Mouse (Mus musculus): ENCODE data around the gene Csf2. TPM values are rescaled to one million over a fixed set of nuclear protein-coding genes. Genes with fewer than 3 reads are reported as not detected.

Csf2 gene
- total RNA-seq, 2 experiments from 2014 or later = not detected

DNA sequence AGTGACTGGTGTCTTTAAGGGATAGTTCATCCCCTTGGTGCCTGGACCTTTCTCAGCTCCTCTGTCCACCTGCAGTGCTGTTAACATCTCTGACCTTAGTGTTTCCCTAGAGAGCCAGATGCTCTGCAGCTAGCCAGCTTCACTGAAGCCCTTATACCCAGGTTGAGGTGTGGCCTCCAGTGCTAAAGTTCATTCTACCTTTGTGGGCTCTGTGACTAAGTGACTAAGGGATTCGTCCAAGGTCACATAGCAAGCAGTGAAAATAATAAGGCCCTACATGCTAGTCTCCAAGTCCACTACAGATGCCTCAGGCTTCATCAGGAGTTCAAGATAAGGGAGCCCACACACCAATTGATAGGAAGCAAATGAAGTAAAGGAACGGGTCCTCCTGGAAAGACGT lies 7.0 kb downstream of the Csf2 start:
- no peak for DNase-seq (ENCODE audit: low spot score)

DNA sequence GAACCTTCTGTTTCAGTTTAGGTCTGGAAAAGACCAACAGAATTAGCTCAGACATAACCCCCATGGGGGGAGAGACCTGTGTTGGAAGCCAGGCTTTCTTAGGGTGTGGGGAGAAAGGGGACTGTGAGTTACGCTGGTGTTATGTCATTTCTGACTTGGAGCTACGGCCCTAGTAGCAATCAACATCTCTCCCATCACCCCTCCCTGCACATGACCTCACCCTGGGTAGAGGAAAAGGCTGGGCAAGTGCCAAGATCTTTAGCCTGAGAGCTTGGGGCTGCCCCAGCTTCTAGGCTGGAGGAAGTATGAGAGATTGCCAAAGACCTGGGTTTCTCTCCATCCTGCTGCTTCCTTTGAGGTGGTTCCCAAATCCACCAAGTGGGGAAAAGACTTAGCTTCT lies 12.5 kb downstream of the Csf2 start:
- peak; percentile 65 for DNase-seq (ENCODE audit: low spot score)

DNA sequence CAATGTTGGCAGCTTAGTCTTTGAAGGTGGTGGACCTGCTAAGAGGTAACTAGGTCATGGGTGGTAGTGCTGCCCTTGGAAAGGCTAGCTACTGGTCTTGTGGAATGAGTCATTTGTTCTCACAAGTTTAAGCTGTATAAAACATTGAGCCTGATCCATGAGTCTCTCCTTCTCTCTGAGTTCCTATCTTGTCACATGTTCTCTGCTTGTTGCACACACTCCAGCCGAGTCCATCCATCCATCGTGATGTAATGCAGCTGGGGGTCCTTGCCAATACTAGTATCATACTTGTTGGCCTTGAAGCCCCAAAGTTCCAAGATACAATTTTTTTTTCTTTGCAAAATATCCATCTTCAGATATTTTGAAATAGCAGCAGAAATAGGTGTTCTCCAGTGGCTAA lies 22.0 kb downstream of the Csf2 start:
- peak; percentile 33 for DNase-seq (ENCODE audit: low spot score)

DNA sequence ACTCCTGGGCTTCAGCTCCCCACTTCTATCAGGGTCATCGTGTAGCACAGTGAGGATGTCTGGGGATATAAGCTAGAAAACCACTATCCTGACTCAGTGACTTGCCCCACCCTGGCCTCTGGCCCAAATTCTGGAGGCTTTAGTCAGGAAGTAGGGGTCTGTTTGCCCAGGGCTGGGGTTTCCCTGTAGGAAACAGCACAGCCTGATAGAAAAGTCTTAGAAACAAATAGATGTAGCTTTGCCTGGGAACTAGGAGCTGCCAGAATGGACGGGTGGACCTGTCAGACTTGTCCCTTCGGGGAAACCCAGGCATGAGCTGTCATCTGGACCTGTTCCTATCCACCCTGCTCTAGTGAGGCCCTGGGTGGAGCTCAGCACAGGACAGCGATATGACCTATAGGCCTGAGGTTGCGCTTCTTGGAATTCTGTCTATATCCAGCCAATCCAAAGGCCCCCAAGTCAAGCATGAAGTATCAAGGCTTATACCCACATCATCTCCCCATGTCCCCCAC lies 24.9 kb downstream of the Csf2 start:
- DNase-seq (ENCODE audit: low spot score) = peak; percentile 26

DNA sequence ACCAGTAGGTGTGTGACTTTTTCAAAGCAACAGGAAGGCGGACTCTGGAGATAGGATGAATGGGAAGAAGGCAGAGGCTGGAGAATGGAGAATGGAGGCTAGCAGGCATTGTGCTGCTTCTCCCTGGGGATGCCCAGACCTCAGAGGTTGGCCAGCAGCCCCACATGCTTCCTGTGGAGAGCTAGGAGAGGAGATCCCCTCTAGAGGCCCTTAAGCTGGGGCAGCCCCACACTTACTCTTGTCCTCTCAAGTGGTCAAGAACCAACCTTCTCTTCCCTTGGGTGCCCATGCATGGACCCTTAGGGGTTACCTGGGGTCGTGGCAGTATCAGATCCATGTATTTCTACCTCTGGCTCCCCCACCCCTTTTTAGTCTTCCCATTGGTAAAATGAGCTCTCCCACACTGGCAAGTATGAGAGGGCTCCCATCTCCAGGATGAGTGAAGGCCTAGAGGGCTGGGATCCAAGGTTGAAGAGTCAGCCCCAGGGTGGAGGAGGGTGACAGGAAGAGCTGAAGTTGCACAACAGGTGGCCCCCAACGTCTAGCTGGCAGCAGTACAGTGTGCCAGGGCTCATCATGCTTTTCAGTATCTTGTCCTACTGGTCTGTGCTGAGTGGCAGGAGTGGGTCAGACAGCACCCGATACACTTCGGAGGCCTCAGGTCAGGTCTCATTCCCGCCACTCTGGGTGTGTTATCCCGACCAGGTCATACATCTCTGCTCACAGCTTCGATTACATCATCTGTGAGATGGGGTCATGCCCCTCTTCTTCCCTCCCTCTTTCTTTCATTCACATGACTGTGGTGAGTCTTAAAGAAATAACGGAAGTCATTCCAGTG lies 25.6 kb downstream of the Csf2 start:
- no peak for DNase-seq (ENCODE audit: low spot score)

DNA sequence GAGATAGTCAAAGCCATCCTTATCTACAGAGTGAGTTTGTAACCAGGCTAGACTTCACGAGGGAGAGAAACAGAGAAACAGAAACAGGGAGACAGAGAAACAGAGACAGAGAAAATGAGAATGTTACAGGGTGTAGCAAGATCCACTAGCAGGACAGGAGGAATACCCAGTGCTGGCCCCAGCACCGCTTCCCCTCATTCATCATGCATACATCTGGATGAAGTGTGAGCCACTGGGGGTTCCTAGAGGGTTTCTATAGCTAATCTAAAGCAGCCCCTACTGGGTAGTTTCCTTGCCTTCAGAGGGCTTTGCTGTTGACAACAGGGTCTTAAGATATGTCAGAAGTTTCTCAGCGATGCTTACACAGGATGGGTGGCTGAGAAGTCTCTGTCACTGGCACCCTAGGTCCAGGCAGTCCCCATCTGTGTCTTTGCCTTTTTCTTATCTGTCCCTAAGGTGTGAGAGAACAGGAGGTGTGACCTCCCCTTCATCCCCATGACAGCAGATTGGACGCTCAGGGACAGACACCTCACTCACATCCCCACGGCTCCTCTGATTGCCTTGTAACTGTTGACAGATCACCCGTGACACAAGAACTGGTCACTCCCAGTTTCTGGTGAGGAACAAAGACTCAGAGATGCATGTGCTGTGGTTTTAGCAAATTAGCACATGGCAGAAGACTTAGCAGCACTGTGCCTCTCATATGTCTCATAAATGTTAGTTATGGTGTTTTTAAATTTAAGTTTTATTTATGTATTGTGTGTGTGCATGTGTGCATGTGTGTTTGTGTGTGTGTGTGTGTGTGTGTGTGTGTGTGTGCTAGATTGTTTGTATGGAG lies 29.3 kb downstream of the Csf2 start:
- DNase-seq (ENCODE audit: low spot score) = no peak

DNA sequence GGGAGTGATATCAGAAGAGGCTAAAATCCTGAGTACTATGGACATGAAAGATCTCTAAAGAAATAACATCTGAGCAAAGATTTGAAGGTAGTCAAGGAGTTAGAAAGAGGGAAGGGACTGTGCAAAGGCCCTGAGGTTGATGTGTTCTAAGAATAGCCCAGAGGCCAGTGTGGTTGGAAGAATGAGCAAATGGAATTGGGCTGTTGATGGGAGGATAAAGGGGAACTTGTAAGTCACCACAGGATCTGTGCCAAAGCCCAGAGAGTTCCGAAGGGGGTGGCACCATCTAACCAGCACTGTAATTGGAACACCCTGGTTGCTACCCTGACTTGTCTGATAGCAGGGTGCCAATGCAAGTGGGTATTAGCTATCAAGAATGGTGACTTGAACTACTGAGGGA lies 30.3 kb downstream of the Csf2 start:
- DNase-seq (ENCODE audit: low spot score) = no peak

DNA sequence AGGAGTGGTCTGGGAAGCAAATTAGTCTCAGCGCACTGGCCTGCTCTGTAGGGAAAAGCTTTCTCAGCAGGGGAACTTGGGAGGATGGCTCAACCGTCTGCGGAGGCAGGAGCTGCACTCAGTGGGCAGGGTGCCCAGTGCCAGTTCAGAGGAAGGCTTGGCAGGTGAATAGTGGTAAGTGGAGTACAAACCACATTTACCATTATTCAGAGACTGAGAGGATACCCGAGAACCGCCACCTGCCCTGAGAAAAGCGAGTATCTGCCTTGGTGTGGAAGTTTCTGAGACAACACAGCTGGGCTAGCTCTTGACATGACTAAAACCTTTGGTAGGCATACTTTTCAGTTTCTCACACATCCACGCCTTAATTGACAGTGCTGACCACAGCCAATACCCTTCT lies 32.1 kb downstream of the Csf2 start:
- no peak for DNase-seq (ENCODE audit: low spot score)

DNA sequence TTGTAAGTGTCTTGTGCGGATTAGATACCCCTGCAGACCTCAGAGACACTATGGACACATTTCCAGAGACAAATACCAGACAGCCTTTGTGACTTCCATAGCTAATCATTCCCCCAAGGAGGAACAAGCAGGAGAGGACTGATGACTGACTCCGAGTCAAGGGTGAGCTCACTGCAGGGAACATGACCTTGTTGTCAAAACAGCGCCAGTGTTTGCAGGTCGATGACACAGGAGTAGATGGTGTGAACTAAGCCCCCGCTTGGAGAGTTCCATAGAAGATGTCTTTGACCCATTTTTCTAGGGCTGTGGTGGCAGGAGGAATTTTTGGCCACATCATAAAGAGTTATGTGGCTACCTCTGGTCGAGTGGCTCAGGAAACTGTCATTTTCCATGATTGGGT lies 33.4 kb downstream of the Csf2 start:
- no peak for DNase-seq (ENCODE audit: low spot score)

DNA sequence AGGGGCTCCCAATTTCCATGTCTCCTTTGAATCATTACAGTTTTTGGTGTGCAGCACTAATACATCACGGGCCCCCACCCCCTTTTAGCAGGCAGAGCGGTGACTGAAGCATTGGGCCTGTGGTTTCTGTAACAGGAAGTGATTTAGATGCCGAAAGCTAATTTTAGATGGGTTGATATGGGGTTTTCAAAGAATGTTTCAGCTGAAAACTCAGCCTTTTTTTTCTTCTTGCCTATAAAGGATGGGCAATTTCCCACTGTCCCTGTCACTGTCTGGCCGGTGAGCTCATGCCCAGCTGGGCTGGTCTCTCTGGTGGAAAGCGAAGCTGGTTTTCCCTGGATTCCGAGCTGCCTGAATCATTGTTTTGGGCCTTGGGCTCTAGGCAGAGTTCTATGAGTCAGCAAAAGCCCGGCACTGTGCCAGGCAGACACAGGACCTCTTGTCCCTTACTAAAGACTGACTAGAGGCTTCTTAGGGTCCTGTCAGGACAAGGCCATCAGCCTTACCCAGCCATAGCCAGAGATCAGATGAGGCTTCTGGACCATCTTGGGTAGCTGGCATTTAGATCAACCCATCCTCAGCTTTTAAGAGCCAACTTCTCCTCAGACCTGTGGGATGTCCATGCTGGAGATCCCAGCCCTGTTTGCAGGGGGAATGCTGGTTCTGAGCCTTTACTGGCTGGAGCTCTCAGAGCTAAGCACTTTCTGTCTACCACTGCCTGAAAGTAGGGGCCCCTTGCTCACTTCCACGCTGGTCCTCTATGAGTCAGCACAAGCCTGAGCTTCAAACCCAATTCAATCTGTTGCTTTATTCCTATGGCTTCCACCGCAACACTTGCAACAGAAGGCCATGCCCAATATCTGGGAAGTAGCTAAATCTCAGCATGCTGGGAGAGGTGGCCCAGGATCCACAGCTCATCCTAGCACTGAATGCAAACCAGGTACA lies 34.7 kb downstream of the Csf2 start:
- peak; percentile 88 for DNase-seq (ENCODE audit: low spot score)

DNA sequence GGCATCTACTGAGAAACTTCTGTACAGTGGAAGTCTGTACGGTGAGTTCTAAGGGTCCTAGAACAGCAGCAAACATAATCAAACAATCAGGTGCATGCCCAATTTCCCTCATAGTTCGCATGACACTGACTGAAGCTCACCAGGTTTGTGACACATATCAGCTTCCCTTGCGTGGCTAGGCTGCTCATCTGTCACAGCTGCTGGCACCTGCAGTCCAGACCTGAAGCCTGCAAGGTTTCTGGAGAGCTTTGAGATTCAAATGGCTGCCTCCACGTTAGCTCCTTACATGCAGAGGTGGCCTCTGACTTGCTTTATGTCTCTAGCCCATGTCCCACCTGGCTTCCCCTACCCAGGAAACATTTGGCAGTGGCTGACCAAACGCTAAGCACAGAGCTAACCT lies 35.8 kb downstream of the Csf2 start:
- DNase-seq (ENCODE audit: low spot score) = no peak

DNA sequence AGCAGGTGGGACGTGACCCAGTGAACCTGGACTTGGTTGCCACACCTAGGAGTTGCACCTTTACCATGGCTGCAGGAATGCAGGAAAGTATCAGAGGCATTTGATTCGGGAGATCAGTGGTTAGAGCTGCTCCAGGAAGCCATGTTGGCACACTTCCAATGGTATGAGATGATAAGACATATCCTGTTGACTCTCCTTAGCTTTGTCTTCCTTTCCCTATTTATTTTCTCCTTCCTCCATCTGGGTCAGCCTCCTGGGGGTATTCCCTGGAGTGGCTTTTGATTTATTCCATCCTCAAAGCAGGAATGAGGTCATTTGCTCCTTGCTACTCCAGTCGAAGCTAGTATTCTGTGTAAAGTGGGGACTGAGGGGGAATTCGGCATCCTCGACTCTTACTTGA lies 42.5 kb downstream of the Csf2 start:
- no peak for DNase-seq (ENCODE audit: low spot score)

DNA sequence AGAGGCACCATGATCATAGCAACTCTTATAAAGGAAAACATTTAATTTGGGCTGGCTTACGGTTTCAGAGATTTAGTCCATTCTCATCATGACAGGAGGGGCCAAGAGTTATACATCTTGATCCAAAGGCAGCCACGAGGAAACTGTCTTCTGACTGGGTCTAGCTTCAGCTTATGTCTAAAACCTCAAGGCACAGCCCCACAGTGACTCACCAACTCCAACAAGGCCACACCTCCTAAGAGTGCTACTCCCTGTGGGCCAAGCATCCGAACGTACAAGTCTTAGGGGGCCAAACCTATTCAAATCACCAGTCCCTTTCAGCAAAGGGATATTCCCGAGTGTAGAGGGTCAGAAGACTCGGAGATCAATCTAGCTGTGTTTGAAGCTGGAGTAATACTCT lies 44.1 kb downstream of the Csf2 start:
- no peak for DNase-seq (ENCODE audit: low spot score)

DNA sequence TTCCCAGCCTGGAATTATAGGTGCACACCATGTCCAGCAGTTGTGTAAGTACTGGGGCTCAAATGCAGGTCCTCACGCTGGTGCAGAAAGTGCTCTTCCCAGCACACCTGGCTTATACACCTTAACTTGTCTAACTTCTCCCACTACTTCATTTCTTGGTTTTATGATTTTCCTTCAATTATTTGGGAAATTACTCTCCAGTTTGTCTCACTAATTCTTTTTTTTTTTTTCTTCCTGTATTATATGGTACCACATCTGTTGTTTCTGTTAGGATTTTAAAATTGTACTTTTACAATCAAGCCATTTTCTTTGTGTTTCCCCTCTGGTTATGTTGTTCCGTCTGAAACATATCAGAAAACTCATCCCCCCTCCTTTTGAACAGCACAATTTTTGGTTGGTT lies 44.7 kb downstream of the Csf2 start:
- DNase-seq (ENCODE audit: low spot score) = no peak

DNA sequence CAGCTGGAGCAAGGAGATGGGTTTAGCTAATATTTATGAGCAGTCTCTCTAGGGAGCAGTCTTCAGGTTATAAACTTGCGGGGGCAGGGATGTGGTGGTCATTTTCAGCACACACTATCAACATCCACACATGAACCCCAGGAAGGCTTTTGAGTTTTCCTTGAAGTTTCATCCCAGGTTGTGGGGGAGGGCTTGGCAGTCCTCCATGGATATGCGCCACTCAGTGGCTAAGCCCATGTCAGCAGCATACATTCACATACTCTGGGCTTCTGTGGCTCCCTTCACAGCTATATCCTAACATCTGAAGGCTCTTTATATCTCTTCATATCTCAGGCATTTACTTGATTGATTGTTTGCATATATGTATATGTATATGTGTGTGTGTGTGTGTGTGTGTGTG lies 46.3 kb downstream of the Csf2 start:
- no peak for DNase-seq (ENCODE audit: low spot score)

DNA sequence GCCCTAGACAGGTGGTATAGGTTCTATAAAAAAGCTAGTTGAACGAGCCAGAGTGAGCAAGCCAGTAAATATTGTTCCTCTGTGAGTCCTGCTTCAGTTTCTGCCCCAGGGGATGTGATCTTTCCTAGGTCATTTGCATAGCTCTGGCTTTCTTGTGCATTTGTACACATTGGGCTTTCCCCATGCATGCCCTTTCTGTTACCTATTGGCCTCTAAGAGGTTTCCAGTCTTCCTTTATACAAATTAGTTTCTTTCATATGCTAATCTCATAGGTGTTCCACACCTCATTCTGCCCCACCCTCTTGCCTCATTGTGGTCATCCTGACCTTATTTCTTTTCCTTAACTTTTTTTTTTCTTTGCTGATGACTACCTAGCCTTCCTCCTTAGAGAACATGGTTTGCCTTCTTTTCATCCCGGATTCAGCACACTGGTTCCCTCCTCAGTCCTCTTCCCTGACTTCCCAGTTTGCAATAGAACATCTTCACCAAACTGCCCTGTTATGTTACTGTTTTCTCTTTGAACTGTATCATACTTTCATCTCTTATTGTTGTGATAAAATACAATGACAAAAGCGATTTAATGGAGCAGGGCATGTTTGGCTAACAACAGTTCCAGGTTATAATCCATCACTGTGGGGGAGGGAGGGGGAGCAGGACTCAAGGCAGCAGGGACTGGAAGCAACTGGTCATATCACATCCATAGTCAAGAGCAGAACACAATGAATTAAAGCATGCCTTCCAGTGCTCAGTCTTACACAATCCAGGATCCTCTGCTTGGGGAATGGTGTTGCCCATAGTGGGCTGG lies 47.4 kb downstream of the Csf2 start:
- DNase-seq (ENCODE audit: low spot score) = no peak

DNA sequence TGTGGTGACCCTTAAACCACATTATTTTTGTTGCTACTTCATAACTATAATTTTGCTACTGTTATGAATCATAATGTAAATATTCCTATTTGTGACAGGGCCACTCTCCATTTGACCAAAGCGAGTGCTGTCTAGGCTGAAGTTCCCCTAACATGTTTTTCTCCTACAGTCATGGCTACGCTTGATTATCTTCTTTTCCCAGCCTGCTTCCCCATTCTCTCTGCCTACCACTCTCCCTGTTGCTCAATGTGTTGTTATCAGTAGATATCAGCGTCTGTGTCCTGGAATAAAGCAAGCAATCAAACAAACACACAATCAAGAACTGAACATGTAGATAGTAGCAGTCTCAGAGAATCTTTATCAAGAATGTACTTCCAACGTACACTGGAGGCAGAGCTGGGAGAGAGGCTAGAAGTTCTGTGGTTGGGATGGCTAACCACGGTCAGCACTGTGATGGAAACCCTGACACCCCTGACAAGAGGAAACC lies 48.1 kb downstream of the Csf2 start:
- no peak for DNase-seq (ENCODE audit: low spot score)

Data from gastrocnemius, adult 18-20 months (tissue).